Mouse (Mus musculus): ENCODE data around the gene Foxf1.

Gene Foxf1

DNA sequence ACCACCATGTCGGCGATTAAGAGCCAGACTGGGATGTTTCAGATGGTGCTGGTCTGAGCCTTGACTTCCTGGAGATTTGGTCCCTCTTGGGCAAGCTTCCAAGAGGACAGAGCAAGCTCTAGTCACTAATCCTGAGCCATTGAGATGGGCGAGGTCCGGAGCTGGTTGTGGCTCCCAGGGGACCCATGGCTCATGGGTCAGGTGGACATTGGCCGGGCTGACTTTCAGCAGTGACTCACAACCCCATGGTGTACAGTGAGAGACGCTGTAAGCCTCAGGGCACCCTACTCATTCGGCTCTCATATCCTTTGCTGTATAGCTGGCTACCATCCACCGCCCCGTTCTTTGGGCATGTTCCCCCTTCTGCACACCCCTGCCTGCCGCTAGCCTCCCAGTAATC lies 49.9 kb downstream of the Foxf1 start:
- DNase-seq, result no peak

DNA sequence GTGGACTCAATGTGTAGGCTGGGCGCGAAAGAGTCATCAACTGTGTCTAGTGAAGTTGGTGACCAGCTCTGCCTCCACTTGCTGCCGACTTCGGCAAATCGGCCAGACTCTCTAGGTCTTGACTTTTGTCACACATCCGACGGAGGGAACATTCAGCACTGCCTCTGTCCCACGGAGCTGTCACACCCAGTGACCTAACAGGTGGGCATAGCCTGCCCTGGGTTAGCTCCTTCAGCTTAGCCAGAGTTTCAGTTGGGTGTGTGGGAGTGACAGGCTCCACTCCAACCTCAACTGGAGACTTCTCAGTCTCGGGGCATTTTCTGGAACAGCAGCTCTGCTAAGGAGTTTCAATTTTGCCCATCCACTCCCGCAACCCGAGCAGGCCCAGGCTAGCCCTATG lies 50.3 kb downstream of the Foxf1 start:
- no peak for DNase-seq

DNA sequence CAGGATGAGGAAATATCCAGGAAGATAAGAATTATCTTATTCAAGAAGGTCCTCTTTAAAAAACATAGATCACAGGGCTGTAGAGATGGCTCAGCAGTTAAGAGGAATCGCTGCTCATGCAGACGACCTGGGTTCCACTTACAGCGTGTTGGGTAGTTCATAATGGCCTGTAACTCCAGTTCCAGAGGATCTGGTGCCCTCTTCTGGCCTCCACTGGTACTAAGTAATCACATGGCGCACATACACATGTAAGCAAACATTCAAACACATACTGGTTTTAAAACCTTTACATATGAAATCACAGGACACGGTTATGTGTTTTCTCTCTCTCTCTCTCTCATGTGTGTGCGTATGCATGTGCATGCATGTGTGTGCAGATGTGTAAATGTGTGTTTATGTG lies 52.7 kb downstream of the Foxf1 start:
- DNase-seq, result no peak

All from cerebellum, postnatal 14 days (tissue).